Mouse (Mus musculus) embryonic fibroblast, embryonic 13.5 days (primary cell): ENCODE data around the gene E030018B13Rik. TPM values are rescaled to one million over a fixed set of nuclear protein-coding genes. Genes with fewer than 3 reads are reported as not detected.
A peak's percentile ranks its signal among the peaks of the same experiment; 100 is the strongest.

Experiments used
- H3K27ac ChIP-seq: 2 replicates; pipeline ENCODE4 v1.5.1; 2012; ENCODE audit warnings: low read length, control low read depth, inconsistent platforms; ENCODE audit not compliant: insufficient read depth
- H3K4me1 ChIP-seq: 2 replicates; pipeline ENCODE4 v1.6.1; 2011; ENCODE audit warnings: low read length; ENCODE audit not compliant: control insufficient read depth, insufficient read depth
- H3K4me3 ChIP-seq: 2 replicates; pipeline ENCODE4 v1.5.1; 2011; ENCODE audit warnings: mild to moderate bottlenecking, control low read depth, low read length; ENCODE audit not compliant: insufficient read depth
- CTCF ChIP-seq: IDR thresholded peaks from 2 replicates; pipeline ENCODE4 v1.5.1; 2011; ENCODE audit warnings: mild to moderate bottlenecking, control low read depth, low read length, moderate library complexity, borderline replicate concordance; ENCODE audit not compliant: insufficient read depth
- POLR2A ChIP-seq: IDR thresholded peaks from 2 replicates; pipeline ENCODE4 v1.6.1; 2011; ENCODE audit warnings: low read depth, mild to moderate bottlenecking, control low read depth, low read length, moderate library complexity
- polyA plus RNA-seq: library from polyadenylated mRNA; stranded (reverse); fragments of >200 nt; gene quantifications from 2 replicates; pipeline ENCODE4 v1.2.4, GENCODE M21; 2011; ENCODE audit warnings: low read depth; ENCODE audit not compliant: missing spikeins, insufficient read length

Gene E030018B13Rik
- polyA plus RNA-seq, 1 experiment = not detected

GRCm38 (mm10) chr7:63912924-63913723 lies 3.5 kb upstream of the E030018B13Rik start:
- Histone ChIP-seq H3K4me1 (peaks cover 25% of the 10 kb centered on the region), H3K4me3 (no peak overlapping the region), H3K27ac (0 out of 2 replicates have a peak overlapping the region, but pooled peaks have one; percentile 9)
- TF ChIP-seq POLR2A (no peak), CTCF (no peak)

- H3K27ac ChIP-seq = peak overlapping the region; percentile 29
- no peak for TF ChIP-seq POLR2A
- no peak for TF ChIP-seq CTCF
These were observed 2.6 kb upstream of the E030018B13Rik start for GRCm38 (mm10) chr7:63913724-63914692.

GRCm38 (mm10) chr7:63914891-63915290 lies 1.8 kb upstream of the E030018B13Rik start:
- peaks cover 22% of the 10 kb centered on the region for H3K4me1 ChIP-seq
- no peak overlapping the region for H3K4me3 ChIP-seq
- no peak for TF ChIP-seq CTCF
- no peak for TF ChIP-seq POLR2A
- H3K27ac ChIP-seq = no peak overlapping the region

More at GRCm38 (mm10) chr7:63913724-63914692, 2.6 kb upstream of the E030018B13Rik start:
- Histone ChIP-seq H3K4me1 (peaks cover 25% of the 10 kb centered on the region), H3K4me3 (no peak overlapping the region)

DNA sequence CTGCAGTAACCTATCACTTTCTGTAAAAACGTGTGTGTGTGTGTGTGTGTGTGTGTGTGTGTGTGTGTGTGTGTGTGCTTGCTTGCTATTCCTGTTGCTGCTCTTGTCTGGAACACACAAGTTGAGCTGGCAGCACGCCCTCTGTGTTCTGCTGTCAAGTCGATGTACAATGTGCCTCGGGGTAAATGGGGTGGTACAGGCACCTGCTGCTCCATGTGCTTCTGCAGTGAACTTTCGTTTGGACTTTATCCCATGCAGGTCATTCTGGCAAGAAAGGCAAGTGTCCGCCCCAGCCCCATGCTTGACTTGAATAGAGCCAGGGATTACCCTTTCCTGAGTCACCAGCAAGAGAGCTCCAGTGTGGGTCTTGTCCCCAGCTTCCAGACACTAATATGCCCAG lies 1.0 kb downstream of the E030018B13Rik start:
- H3K4me3 ChIP-seq = no peak overlapping the region
- H3K4me1 ChIP-seq = peaks cover 12% of the 10 kb centered on the region
- TF ChIP-seq POLR2A = no peak
- no peak for TF ChIP-seq CTCF
- no peak overlapping the region for H3K27ac ChIP-seq

DNA sequence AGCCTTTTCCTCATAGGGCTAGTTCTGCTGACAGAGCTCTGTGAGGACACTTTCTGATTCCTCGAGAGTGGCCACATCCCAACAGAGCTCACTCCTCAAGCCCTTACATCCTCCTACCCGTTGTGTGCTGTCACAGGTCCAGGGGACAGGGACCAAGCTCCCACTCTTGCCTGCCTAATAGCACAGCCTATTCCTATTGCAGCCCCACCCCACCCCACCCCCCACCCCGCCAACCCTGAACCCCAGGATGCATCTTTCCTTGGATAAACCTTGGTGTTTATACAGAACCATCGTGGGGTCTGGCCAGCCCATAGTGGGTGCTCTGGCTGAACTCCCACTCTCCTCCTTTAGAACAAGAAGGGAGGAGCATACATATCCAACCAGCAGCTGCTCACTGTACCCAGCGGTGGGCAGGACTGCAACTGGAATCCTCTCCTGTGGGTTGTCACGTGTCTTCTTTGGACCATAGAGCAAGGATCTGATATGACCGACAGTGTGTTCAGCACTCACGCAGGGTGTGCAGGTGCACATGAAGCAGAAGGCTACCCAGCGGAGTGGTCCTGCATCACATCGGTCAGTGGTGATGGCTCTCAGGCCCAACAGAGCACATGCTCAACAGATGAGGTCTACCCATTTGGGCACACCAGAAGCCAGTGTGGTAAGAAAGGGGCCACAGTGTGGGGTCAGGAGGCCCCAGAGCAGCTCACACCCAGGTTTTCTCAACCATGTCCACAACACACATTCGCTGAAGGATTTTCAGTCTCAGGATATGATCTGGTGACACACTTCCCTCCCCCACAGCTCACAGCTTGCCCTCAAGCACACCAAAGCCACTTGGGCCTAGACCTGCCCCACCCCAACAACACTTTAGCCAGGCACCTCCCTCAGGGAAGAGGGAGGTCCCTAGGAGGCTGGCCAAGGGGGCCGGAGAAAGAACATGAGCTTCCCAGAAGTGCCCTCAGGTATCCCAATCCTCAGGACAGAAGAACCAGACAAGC lies 2.4 kb downstream of the E030018B13Rik start:
- TF ChIP-seq CTCF (no peak), POLR2A (no peak)
- no peak overlapping the region for H3K27ac ChIP-seq

GRCm38 (mm10) chr7:63921909-63922562 lies 5.4 kb downstream of the E030018B13Rik start:
- TF ChIP-seq CTCF = no peak
- TF ChIP-seq POLR2A = no peak
- no peak overlapping the region for H3K4me3 ChIP-seq
- peaks cover 19% of the 10 kb centered on the region for H3K4me1 ChIP-seq
- no peak overlapping the region for H3K27ac ChIP-seq

More for the DNA sequence above, 2.4 kb downstream of the E030018B13Rik start:
- peaks cover 8% of the 10 kb centered on the region for H3K4me1 ChIP-seq
- no peak overlapping the region for H3K4me3 ChIP-seq

DNA sequence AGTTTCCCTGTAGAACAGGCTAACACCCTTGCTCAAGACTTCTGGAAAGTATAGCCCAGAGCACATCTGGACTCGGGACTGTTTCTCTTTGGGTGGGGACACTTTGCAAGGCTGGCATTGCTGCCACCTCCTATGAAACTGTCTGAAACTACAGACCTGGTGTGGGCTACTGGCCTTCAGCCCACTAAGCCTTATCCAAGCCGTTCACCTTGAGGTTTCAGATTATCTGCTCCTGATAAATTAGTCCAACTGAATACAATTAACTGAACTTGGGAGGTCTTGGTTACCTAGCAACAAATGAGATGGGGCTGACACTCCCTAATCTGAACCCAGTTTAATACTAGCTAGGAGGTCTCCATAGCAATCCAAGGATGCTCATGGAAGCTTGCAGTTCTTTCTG lies 5.9 kb downstream of the E030018B13Rik start:
- TF ChIP-seq POLR2A = no peak
- Histone ChIP-seq H3K4me3 (no peak overlapping the region), H3K4me1 (peaks cover 19% of the 10 kb centered on the region), H3K27ac (no peak overlapping the region)

GRCm38 (mm10) chr7:63922975-63923374 lies 6.3 kb downstream of the E030018B13Rik start:
- TF ChIP-seq POLR2A (no peak), CTCF (no peak)
- no peak overlapping the region for H3K27ac ChIP-seq
- no peak overlapping the region for H3K4me3 ChIP-seq
- H3K4me1 ChIP-seq = peaks cover 19% of the 10 kb centered on the region

- no peak for TF ChIP-seq POLR2A
- no peak for TF ChIP-seq CTCF
- Histone ChIP-seq H3K4me1 (peaks cover 19% of the 10 kb centered on the region), H3K27ac (no peak overlapping the region), H3K4me3 (no peak overlapping the region)
These were observed 7.5 kb downstream of the E030018B13Rik start for GRCm38 (mm10) chr7:63924151-63924550.
